Mouse (Mus musculus) brain, adult 2 months (tissue): ENCODE results near the gene Zfp90.
"Not testable (repeated sequence)": the region's sequence is repeated elsewhere in the genome, so short reads cannot be mapped to it uniquely, and the experiment has no call there.

ENCODE experiments used
- DNase-seq: peaks from one replicate; pipeline ENCODE4 v3.0.0; 2011; ENCODE audit warnings: low read depth, low spot score

The Zfp90 gene

DNA sequence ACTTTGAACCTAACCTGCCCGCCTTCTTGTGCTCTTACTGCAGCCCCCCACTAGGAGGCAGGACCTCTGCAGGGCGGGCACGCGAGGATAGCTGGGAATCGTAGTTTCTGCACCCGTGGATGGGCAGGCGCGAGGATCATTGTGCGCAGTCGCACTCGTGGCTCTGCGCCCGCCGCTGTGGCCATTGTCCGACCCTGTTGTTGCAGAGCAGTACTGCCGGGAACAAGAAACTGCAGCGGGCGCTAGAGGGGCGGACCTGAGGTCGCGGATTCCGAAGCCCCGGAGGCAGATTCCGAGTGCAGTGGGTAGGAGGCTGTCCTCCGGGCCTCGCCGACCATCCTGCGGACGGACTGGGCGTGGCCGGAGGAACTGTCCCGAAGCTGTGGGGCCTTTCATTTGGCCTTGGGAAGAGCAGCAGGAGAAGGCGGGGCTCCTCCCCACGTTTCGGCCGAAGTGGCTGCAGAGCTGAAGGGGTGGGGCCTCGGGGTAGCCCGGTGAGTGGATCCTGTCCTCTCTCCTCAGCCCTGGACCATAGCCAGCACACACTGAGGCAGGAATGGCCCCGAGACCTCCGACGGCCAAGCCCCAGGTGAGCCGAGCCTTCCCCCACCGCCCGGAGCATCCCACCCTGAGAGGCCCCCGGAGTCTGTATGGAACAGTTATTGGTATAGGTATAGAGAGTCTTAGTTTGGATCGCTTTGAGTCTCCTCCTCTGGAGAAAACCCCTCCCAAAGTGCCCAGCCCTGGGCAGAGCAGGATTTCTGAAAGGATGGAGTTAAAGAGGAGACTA, at the start of gene Zfp90:
TSS of gene Zfp90 (plus strand) at position 146 of the 790 bp plus-strand sequence.
- DNase-seq: peak; percentile 97

DNA sequence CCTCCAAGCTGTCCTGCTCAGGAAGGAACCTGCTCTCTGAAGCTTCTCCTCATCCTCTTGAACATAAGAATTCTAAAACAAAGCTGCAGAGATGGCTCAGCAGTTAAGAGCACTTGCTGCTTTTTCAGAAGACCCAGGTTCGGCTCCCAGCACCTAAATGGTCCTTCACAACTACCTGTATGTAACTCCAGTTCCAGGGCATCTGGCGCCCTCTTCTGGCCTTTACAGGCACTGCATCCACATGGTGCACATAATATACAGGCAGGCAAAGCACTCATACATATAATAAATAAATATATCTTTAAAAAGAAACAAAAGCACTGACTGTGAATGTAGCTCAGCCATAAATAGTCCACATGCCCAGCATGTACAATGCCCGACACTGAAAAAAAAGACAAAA, 46.6 kb upstream of the Zfp90 start:
- no peak for DNase-seq

DNA sequence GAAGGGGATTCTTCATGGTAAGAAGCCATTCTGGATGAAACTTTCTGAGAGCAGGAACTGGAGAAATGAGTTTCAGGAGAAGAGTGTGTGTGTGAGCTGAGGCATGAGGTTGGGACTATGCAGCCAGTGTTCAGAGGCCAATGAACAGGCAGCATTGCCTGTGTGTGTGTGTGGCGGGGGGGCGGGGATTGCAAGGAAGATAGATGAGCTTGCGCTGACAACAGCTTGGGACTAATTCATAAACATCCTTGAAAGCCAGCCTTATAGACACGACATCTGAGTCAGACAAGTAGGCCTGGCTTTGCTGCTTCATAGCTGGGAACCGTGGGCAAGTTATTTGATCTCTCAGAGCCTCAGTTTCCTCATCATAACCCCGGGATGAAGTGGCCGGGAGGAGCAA, 46.1 kb upstream of the Zfp90 start:
- DNase-seq: no peak

DNA sequence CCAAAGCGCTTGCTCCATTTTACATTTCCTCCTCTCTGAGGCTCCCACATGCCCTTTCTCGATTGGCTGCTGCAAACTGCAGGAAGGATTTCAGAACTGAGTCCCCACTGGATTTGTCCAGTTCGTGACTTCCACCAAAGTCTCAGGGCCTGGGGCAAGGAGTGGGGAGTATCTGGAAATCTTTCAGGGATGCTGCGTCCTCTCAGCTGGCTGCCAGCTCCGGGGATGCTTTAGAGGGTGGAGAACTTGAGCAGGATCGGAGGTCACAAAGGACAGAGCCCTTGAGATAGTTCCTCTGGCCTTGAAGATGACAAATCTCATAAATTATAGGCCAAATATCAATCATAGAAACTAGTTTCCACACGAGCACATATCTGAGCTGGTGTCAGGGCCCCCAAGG, 39.2 kb upstream of the Zfp90 start:
- DNase-seq: no peak

DNA sequence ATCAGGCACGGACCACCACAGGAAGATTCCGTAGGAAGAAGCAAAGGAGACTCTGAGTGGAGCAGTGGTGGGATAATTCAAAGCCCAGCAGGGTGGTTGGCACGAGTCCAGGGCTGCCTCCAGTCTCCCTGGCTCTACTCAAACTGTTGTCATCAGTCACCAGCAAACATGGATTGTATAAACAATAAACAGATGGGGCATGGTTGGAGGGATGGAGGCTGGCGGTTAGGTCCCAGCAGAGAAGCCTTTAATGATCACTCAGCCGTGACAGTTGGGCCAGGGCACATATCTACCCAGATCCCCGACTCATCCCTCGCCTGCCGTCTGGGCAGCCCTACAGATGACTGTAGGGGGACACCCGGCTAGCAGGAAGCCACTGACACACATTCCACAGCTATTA, 38.3 kb upstream of the Zfp90 start:
- peak; percentile 30 for DNase-seq

DNA sequence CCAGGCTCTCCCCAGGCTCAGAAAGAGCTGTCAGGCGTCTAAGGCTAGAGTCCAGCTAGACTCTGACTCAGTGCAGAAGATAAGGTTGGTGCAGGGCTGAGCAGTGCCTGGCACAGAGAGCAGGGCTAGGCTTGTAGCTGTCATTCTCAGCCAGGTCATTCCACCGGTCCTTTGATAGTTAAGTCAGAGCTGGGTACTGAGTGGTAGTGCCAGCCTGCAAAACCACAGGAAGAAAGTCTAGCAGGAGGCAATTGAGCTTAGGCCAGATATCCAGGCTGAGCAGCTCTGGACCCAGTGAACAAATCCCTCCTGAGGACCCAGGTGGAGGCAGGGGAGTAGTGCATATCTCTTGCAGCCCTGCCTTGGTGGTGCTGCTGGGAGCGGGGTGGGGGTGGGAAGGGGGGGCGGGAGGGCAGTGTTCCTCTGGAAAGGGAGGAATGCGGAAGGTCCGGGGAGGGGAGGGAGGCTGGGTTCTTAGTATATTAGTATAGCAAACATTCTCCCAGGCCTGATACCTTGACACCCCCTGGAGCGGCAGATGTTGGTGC, 36.6 kb upstream of the Zfp90 start:
- DNase-seq: peak; percentile 6

DNA sequence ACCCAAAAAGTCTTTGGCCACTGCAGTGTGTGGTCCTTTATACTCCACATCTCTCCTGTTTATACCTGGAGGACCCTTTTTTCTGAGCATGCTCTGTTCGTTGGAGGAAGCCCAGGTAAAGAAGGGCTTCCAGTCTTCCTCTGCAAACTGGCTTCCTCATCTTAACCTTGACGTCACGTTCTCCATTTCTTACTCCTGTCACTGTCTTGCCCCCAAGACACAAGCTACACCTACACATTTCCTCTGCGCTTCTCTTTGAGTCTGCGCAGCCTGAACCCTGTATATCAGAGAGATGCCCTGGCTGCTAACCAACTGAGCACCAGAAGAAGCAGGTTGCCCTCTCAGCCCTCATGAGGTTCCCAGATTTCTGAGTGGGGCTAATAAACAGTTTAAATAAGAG, 35.8 kb upstream of the Zfp90 start:
- peak; percentile 29 for DNase-seq

DNA sequence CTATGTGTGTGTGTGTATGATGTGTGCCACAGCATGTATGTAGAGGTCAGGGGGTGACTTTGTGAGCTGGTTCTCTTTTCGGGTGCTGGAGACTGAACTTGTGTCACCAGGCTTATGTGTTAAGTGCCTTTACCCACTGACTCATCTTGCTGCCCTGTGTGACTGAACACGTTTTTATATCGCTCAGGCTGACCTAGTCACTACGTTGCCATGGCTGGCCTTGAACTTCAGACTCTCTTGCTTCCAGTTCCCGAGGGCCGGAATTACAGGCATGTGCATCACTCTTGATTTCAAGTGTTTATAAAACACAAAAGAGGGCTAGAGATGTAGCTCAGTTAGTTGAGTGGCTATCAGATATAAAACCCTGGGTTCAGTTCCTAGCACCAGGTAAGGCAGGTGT, 34.1 kb upstream of the Zfp90 start:
- no peak for DNase-seq

DNA sequence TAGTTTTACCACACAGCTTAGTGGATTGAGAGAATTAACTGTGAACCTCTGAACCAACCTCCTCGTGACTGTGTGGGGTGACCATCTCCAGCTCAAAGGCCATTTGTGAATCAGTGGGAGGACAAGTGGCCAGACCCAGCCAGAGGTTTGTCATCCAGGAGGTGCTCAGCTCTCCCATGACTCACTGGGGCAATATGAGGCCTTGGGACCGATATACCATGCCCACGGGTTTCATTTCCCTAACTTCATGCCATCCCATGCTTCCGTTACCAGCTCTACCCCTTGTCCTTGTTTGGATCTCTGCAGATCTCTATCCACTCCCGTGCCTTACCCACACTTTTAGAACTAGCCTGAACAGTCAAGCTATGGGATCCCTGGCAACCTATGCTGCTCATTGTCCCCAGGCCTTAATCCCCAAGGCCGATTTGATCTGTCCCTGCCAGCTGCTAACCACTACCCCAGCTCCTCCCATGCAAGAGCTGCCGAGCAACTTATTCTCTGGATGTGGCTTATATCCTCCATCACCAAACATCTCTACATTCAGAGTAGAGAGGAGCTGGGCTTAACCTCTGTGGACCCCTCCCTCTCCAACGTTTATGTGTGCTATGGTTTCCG, 27.2 kb upstream of the Zfp90 start:
- DNase-seq: no peak

DNA sequence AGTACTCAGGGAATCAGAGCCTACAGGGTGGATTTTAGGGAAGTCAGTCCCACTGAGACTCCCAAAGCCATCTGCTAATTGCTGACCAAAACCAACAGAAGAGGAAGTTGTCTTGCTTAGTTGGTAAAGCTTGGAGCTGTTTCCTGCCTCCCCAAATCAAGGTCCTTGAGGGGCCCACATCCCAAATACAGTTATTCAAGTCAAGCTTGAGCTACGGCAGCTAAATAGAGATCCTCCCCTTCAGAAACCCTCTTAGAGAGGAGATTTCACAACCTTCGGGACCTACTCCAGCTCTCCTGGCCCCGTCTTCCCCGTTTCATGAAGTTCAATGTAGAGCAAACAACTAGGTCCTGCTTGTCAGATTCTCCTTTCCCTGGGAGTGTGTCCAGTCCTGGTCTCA, 20.6 kb upstream of the Zfp90 start:
- DNase-seq: no peak

DNA sequence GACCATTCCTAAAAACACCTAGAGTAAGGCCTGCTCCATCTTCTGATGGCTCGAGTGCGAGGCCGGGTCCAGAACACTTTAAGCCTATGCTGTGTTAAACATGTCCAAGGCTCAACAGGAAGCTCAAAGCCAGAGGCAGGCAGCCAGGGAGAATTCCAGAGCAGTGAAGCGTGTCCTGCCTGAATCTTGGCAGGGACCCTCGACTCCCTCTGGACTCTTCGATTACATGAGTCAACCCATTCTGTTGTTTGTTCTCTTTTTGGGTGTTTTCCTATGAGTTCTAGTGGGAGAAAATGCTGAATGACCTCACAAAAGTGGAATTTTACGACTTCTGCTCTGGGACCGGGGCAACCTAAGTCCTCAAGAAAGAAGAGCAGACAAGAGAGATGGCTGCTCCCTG, 15.4 kb upstream of the Zfp90 start:
- peak; percentile 45 for DNase-seq

DNA sequence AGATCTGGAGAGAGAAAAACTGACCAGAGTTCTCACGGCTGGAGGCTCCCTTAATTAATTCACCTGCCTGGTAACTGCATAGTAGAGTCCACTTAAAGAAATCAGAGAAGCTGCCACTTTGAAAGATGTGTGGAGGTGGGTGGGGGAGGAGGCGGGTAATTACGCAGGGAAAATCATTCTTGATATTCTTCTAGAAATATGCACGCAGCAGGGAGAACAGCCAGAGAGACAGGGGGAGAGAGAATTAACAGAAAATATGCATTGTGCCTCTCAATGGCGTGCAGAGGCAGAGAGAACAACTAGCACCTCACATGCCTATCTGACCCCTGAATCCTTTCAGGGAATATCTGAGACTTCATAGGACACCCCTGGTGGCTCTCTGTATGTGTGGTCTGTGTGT, 14.9 kb upstream of the Zfp90 start:
- DNase-seq: no peak

DNA sequence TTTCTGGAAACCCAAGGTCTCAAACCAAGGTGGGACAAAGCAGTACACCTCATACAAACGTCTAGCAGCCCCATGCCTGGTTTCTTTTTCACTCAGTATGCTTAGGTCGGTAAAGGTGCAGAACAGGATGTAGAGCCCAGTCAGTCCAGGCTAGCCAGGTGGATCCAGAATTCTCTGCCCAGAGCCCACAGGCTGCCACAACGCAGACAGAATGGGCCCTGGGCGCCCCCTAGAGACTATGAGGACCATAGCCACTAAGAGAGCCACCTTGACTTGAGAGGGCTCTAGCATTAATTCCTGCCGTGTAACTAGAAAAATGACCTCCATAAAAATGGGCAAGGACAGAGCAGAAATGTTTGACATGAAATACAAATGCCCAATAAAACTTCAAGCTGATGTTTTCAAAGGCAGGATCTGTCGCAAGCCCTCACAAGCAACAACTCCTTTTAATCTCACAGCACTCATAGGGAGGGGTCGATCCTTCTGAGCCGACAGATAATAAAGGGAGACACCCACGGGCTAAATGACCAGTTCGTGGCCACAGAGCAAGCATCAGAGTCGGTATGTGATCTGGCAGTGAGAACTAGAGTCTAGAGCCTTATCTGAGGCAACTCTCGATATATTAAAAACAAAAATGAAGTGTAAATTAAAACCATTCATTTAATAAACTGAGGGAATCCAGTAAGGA, 11.7 kb upstream of the Zfp90 start:
- peak; percentile 78 for DNase-seq

DNA sequence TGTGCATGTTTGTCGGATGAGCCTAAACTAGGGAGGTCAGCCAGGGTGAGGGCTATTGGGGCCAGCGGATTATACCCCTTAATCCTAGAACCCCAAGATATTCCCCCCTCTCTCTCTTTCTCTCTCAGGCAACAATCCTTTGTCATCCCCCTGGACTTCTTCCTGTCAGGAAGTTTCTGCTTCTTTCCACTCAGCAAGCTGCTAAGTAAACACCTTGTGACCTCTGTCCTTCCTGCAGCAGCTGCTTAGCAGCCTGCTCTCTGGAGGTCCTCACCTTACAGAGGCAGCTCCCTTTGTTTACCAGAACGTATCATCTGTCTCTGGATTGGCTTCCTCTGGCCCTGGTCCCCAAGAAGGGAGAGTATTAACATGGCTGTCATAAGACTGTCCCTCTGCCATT, 10.3 kb upstream of the Zfp90 start:
- DNase-seq: no peak

DNA sequence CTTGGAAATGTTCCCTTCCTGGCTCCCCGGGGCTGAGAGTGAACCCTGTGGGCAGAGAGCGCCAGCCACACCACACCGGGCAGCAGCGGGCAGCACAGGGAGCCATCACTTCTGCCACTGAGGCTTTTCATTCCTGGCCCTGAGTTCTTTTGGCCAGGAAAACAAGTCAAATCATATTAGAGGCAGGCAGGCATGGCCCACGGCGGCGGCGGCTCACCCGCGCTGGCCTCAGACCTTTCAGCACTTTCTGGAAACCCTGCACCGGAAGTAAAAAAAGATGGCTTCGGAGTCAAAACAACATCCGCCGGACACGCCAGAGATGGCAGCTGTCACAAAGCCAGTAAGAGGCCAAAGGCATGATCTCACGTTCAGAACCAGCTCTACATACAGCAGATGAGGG, 9.3 kb upstream of the Zfp90 start:
- no peak for DNase-seq

DNA sequence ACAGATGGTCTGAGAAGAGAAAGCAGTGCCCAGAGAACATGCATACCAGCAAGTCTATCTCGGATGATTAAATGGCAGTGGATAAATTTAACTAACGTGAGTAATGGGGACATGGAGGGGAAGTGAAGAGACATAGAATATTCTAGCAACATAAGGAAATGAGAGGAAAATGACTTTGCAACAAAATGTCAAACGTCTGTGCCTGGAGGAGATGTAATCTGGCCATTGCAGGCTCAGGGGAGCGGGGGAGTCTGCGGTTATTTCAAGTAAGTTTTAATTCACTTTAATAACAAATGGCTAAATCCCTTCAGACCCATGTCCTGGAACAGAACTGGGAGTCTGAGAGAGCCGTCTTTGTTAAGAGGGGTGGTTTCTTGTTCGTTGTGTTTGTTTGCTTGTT, 5.1 kb upstream of the Zfp90 start:
- DNase-seq: no peak

DNA sequence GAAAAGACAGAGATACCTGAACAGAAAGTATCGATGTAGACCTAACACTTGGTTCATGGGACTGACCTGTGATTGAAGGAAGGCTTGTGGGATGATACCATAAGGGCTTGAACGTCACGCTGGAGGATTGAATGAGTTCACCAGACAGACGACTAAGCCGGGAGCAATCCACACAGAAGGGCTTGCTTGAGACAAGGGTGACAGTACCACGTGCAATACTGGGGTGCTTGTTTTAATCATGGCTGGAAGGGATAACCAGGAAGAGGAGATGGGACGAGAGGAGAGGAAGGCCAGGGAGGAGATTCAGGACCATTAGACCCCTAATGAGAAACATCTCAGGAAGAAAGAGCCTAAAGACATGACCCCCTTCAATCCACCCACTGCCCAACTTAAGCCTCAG, 4.6 kb upstream of the Zfp90 start:
- DNase-seq: no peak

DNA sequence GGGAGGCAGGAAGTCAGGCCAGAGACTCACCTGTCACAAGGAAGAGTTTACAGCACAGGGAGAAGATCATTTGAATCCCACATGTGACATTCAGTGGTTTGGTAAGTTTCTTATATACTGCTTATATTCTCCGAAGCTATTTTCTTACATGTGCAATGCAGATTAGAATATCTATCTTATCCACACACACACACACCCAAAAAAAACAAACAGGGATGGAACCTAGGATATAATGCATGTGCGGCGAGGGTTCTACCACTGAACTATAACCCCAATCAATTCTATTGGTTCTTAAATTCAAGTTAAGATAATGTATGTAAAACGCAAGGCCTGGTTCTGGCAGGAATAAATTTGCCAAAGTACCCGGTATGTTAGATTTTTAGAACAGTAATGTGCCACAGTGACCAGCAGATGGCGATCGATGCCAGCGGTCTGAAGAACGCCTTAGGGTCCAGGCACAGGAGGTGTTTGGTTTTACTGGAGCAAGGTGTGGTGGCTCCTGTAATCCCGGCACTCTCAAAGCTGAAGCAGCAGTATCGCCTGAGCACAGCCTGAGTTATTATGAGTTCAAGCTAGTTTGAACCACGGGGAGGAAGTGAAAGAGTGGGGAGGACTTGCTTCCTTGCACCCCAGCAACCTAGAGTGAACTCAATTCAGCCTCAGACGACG, 3.2 kb upstream of the Zfp90 start:
- DNase-seq: peak; percentile 80

DNA sequence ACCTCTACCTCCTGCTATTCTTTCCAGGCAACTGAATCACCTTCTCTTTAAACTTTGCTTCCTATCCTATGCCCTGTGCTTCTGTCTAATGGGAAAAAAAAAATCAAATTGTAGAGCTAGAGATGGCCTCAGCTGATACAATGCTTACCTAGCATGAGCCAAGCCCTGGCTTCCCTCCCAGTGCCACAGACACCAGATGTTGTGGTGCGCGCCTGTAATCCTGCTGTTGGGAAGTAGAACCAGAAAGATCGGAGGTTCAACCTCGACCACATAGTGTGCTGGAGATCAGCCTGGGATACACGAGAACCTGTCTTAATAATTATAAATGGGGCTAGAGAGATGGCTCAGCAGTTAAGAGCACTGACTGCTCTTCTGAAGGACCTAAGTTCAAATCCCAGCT, 2.6 kb downstream of the Zfp90 start:
- no peak for DNase-seq

DNA sequence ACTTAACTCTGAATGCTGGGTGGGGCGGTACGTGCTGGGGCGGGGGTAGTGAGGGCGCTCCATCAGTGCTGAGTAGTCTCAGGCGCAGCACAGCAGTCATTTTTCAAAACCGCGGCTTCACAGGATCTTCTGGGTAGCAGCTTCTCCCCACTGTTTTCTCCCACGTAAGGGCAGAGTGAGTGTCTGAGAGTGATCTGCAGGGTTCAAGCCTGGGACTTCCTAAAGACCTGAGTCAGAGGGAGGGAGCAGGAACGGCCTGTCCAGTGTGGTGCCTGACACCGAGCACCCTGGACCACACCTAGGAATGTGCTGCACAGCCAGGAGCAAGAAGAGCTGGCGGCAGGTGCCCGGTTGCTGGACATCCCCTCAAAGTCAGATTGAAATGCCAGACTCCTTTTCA, 16.0 kb downstream of the Zfp90 start:
- no peak for DNase-seq

DNA sequence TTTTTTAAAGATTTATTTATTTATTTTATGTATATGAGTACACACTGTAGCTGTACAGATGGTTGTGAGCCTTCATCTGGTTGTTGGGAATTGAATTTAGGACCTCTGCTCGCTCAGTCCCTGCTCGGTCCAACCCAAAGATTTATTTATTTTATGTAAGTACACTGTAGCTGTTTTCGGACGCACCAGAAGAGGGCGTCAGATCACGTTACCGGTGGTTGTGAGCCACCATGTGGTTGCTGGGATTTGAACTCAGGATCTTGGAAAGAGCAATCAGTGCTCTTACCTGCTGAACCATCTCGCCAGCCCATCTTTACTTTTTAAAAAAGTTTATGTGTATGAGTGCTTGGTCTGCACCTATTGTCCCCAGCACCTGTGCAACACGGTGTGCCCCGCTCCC, 16.8 kb downstream of the Zfp90 start:
- not testable (repeated sequence) for DNase-seq

DNA sequence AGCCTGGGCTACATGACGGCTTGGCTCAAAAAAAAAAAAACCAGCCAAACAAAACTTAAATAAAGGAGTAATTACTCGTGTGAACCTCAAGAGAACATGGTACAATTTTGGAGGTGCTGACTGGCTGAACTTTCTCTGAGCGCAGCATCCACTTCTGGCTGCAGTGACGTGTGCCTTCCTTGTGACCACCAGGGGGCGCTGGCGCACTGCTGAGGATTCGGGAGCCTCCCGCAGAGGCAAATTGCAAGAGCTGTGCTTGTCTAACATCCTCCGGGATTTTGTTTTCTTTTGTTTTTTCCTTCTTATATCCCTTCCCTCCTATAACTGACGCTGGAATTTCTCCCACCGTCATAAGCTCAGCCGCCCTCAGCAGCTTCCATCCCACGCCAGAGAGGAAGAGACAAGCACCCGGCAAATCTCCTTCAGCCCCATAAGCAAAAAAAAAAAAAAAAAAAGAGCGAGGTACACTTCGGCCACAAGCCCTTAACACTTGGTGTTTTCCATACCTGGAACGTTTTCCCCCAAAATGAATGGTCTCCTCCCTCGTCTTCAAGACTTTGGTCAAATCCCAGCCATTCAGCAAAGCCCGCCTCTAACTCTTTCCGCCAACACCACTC, 17.9 kb downstream of the Zfp90 start:
- peak; percentile 91 for DNase-seq
